Mouse (Mus musculus) E14TG2a.4 (cell line): Measurements from ENCODE around the gene Plagl1.

ENCODE experiments used
- CTCF ChIP-seq: conservative IDR thresholded peaks from 2 replicates; pipeline ENCODE4 v1.5.1; 2014; ENCODE audit warnings: low read length
- NANOG ChIP-seq: IDR thresholded peaks from 2 replicates; pipeline ENCODE4 v1.6.1; 2014; ENCODE audit warnings: borderline replicate concordance, low read length, mixed read lengths
- POU5F1 ChIP-seq: IDR thresholded peaks from 2 replicates; pipeline ENCODE4 v1.6.1; 2014; ENCODE audit warnings: low read length, borderline replicate concordance

- TF ChIP-seq NANOG (peak; percentile 50), CTCF (no peak), POU5F1 (no peak)
These were observed 46.8 kb downstream of the Plagl1 start for GRCm38 (mm10) chr10:13106909-13107624.
